Mouse (Mus musculus) heart, adult 11 months (tissue): ENCODE measurements at regions not wholly inside any gene's neighbourhood (a gene's known extent, or its start where the extent isn't known, plus 50 kb on each side); places are given as distances from the start of the nearest gene placed in this dataset.
A peak's percentile ranks its signal among the peaks of the same experiment; 100 is the strongest.

Experiments
- DNase-seq: peaks from one replicate; pipeline ENCODE4 v3.0.0; 2022

- no peak for DNase-seq
Observed at GRCm38 (mm10) chr14:106190721-106191120, 84.7 kb downstream of the Trim52 start.

GRCm38 (mm10) chr14:106193583-106193982 lies 87.6 kb downstream of the Trim52 start:
- no peak for DNase-seq

DNA sequence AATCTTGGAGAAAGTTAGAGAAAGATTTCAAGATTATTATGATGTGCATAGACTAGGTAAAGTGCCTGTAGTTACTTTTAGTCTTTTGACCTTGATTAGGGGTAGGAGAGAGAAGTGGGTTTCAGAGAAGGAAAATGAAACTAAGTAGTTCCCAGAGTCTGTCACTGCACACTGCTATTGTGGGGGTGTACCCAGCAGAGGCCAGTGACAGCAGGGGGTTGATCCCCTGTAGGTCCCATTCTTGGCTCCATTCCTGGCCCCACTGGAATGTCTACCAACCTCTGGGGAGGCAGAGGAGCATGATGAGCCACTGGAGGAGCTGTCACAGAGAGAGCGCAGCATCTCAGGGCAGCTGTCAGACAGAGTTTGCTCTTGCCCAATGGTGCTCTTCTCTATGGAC lies 88.1 kb downstream of the Trim52 start:
- DNase-seq = peak; percentile 88

- DNase-seq = no peak
Observed at GRCm38 (mm10) chr14:106197826-106198225, 91.8 kb downstream of the Trim52 start.

- no peak for DNase-seq
Observed at GRCm38 (mm10) chr14:106199109-106199508, 93.1 kb downstream of the Trim52 start.

DNA sequence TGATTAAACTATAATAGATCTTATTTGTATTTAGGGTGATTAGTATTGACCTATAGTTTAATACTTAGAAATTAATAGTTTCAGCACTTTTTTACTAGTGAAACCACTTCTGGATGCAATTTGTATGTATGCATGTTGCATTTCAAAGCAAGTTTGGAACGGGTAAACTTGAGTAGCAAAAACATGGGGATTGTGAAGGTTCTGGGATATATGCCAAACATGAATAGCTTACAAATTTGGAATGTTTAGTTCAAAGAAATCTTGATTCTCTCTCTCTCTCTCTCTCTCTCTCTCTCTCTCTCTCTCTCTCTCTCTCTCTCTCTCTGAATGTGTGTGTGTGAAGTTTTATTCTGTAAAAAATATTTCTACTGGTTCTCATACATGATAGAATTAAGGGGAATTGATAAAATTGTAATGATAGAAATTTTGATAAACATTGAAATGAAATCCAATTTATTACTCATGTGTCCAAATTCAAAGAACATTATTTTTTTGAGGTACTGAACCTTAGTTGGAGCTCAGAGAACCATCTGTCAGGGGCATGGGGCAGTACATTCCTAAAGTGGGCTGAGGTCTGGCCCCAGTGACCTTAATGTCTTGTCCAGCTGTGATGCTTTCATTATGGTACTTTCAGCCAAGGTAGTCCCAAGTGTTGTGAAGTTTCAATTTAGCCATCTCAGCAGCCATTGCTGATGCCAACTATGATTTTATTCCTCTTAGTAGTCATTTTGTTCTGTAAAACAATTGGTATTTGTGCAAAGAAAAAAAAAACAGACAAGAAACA lies 93.7 kb downstream of the Trim52 start:
- peak; percentile 88 for DNase-seq

DNA sequence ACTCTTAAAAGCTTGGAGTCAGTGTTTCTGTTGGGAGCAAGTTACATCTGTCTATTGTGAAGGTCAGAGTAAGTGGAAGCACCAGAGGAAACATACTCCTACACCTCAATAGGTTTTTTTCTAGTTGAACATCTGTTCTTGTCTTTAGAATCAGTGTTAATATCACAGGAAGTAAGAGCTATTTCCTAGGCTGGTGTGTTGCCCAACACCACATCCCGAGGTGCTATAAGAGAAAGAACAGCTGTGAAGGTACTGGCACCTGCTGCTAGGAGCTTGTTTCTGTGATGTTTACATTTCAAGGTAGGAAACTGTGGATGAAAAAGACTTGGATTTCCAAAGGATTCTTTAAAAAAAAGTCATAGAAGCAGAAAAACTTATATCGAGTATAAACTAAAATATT lies 105.1 kb downstream of the Trim52 start:
- DNase-seq = no peak

DNA sequence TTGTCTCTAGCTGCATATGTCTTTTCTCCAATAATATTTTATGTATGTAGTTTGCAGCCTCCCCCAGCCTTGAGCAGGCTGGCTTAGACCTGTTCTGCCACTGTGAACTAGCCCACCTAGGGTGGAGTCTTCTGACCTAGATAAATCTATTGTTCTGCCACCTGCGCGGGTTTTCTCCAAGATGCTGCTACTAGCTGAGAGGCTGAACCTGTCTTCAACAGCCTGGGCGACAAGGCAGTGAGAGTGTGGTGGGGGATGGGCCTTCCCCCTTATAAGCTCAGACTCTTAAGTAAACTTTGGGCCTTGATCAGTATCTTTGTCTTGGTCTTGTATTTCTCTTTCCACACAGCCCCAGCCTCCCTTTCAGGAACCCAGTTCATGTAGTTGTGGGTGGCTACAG lies 111.7 kb downstream of the Trim52 start:
- no peak for DNase-seq

DNA sequence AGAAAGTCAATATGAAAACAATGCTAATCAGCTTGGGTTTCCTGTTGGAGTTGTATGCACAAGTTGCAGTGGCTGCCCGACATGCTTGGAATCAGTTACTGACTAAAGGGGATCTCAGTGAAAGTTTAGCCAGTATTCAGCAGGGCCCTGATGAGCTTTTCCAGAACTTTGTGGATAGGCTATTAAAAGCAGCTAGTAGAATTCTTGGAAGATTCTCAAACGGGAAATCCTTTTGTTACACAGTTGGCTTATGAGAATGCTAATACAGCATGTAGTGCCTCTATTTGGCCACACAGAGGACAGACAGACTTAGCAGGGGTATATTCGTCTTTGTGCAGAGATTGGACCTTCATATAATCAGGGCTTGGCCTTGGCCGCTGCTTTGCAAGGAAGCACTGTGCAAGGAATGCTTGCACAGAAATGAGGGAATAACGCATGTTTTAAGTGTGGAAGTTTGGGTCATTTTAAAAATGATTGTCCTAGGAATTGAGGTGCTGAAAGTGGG lies 113.3 kb downstream of the Trim52 start:
- DNase-seq = peak; percentile 86

DNA sequence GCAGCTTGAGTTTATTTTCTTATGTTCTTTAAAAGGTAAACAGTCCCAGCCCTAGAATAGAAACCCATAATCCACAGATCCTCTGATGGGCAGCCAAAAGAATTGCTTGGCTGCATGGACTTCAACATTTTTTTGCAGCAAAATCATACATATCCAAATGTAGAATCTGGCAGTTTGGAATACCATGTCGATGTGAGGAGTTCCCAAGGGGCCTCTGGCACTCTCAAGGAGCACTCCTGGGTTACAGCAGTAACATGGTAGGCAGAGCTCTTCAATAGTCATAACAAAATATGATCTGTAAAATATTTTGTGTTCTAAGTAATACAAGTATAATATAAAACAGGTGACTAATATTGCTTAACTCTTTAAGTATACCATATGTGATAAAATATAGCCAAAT lies 119.4 kb downstream of the Trim52 start:
- no peak for DNase-seq

DNA sequence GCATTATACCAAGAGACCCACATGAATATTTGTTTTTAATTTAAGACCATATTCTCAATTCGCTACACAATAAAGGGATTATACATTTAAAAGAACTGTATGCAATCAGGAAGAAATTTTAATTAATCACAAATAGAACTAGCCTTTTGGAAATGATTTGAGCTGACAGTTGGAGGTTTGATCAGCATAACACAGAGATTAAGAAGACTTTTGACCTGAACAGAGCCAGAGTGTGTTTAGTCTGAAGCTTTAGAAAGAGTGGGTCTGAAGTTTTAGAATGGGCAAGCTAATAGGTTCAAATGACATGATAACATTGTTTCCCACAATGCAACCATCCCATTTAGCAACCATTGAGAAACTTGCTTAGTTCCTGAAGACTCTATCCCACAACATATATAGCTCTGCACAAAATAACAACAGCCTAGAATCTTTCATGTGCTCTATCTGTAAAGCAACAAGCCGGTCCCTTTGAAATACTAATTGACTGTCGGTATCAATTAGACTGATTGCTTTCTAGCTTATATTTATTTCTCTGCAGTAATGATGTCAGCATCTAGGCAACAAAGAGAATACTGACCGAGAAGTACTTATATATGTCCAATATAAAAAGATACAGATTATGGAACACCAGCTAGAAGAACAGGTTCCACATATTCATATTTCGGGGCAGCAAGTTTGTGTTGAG lies 135.9 kb downstream of the Trim52 start:
- no peak for DNase-seq

DNA sequence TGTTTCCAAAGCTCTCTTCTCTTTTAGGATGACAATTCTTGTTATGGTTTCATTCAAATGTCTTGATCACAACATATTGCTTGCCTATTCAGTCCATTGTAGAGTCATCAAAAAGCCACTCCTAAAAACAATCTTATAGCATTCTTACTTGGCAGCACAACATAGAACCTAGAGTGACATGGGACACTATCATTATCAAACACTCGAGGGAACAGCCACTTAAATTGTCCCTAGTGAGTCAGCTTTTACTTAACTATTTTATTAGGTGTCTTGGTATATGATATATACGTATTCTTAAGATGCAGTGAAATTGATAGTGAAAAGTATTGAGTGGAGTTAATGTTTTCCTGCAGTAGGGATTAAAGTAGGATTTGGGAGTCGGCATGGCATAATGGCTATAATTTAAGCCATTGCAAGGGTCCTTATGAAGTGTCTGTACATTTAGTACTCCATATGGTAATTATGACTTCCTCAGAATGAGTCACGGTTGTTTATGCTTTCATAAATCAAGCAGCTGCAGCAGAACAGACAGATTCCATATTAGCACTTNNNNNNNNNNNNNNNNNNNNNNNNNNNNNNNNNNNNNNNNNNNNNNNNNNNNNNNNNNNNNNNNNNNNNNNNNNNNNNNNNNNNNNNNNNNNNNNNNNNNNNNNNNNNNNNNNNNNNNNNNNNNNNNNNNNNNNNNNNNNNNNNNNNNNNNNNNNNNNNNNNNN lies 153.6 kb downstream of the Trim52 start:
- no peak for DNase-seq

DNA sequence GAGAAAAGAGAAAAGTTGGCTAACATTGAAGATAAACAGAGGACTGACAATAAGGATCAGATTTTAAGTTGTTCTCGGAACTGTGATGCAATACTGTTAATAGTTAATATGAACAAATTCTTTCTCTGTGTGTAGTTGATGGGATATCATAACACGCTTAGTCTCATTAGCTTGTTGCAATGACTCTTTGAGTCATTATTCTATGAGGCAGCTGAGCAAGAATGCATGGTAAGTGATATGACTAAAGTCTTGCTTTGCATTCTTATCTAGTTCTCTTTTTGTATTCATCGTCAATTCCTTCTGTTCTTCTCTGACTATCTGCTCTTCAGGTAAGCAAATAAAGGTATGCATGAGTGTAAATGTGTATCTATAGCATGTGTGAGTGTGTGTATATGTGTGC lies 159.3 kb downstream of the Trim52 start:
- DNase-seq = no peak

GRCm38 (mm10) chr14:106267679-106268561 lies 161.9 kb downstream of the Trim52 start:
- DNase-seq = no peak

DNA sequence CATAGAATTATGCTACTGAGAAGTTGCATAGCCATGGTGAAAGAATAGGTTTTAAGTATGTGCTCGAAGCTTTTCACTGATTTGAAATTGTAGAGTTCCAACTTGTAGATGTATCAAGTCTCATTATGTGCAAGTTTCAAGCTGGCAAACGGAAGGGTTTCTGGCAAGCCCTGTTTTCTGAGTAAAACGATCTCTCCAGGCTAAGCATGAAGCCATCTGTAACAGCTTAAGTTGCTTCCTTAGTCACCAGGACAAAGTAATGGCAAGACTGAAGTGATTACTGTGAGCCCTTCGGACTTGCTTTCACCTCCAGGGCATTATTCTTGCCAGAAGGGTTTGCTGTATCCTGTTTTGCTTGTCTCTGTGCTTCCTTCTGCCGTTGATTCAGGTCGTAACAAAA lies 163.7 kb downstream of the Trim52 start:
- DNase-seq = no peak

DNA sequence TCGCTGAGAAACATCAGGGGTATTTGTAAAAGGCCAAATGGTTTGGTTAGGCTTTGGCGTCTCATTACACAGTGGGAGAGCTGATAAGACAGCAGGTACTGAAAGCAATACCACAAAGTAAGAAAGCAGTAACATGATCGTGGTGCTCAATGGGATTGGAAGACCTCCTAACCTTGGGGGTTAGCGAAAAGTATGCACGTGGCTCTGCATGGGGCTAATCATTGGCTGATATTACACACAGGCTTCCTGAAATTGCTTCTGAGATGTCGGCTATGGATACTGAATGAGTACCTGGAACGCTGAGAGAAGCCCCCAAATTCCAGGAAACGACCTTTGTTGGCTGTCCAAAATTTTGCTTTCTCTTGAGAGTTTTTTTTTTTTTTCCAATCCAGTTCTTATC lies 207.6 kb downstream of the Trim52 start:
- peak; percentile 57 for DNase-seq

GRCm38 (mm10) chr14:106314079-106314551 lies 208.1 kb downstream of the Trim52 start:
- DNase-seq = peak; percentile 75

DNA sequence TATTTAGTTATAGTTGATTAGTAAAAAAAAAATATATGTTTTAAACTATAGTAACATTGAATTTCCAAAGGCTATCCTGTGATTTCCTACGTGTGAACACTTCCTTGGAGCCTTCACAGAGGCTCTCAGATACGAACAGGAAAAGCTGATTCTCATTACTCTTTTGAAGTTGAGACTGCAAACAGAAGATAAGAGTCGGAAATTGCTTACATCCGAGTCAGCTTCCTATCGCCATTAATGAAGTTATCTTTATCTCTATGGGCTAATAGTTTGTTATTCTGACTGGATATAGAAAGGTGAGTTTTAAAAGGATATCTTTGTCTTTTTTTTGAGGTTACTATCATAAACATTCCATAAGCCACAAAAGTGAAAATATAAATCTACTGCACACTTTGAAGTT lies 212.8 kb downstream of the Trim52 start:
- DNase-seq = no peak

DNA sequence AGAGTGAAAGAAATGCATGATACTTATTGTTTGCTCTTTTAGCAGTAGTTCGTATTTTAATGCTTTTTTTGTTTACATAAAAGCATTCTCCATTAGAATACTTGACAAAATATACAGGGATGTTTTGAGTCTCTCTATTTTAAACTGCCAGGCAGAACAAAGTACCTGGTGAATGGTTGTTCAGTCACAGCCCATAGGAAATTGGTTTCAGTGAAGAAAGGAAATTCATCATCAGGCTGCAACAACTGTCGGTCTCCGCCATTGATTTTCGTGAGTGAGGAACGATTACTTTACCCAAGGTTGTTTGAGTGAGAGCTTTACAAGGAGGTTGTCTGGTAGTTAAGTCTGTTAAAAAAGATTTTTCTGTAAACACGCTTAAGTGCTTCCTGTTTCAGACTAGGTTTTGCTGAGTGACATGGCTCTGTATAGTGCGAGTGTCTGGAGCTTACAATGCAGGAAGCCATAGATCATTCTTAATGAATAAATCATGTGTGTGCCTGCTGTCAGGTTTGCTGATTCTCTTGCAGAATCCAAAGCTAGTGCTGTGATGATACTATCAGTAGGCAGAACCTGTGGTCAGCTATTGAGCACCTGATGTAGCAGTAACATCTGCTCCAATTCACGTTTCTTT lies 221.8 kb downstream of the Trim52 start:
- no peak for DNase-seq

DNA sequence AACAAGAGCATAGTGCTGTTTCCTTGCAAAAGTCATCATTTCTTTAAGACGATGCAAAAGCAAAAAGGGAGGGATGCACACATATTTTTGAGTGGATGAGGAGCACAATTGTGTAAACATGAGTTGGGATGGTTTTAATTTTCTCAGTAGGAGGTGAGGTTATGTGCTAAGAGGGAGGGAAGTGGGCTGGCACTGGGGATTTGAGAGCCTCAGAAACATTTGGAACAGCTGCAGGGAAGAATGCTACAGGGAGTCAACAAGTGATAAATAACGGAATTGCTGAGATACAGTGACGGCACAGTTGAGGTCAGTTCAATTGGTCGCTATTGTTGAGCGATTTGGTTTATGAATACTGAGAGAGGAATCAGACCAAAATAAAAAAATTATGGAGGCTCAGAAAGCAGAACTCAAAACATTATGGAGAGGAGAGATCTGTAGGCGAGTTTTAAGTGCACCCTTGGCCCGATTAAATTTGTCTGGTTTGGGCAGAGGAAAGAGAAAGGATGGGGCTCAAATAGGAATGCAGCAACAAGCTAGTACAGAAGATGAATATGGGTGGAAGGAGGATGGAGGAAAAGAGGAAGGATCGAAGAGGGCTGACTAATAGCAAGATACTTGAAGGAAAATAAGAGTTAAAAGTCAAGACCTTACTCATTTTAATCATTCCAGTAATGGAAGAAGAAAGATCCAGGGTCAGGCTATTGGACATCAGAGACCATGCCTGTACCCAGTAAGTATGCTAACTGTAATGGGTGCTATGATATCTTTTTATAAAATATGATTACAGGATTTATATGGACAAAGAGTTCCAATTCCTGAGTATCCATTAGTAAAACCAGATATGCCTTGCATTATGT lies 259.0 kb downstream of the Trim52 start:
- DNase-seq = peak; percentile 97

DNA sequence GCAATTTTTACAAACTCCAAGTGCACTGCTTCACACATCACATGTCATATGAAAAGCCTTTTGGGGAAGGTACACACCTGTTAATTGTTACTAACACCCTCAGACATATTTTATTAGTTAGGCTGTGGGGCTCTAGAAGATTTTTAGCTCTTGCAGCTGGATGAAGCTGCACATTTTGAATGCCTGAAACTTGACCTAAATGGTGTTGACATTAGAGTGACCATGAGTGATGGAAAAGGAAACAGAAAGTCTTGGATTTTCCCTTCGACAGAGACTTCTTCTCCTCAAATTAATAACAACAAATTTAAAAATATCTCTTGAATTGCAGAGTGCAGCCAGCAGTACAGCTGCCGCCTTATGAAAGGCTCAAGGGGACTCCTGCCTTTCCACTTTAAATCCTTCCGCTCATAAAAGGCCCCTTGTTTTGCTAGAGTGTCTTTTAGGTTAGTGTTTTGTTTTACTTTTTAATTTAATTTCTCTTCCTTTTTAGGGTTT lies 259.7 kb downstream of the Trim52 start:
- DNase-seq = peak; percentile 88
